Mouse (Mus musculus) midbrain, embryonic 14.5 days (tissue): Measurements from ENCODE around the gene Dnaaf2. TPM values are rescaled to one million over a fixed set of nuclear protein-coding genes. Genes with fewer than 3 reads are reported as not detected.

Experiments
- ATAC-seq: fragments of 200-750 bp; cut with Nextera tagmentation; 2 replicates; pipeline ENCODE4 v1.8.0; 2017; ENCODE audit warnings: moderate number of reproducible peaks, moderate library complexity; ENCODE audit not compliant: low FRiP score, low TSS enrichment
- DNase-seq: peaks from one replicate; pipeline ENCODE4 v3.0.0-alpha.2; 2015
- H3K27ac ChIP-seq: fragments of 300-500 bp; sonication (generic); replicated peaks from 2 replicates; pipeline ENCODE4 v1.5.1; 2014; ENCODE audit warnings: mild to moderate bottlenecking, low read depth, low read length, moderate library complexity
- H3K27me3 ChIP-seq: fragments of 300-500 bp; sonication (generic); 2 replicates; pipeline ENCODE4 v1.6.1; 2014; ENCODE audit warnings: low read length, control low read depth, mixed read lengths; ENCODE audit not compliant: control insufficient read depth, insufficient read depth
- H3K36me3 ChIP-seq: fragments of 300-500 bp; sonication (generic); 2 replicates; pipeline ENCODE4 v1.6.1; 2014; ENCODE audit warnings: low read length, control low read depth; ENCODE audit not compliant: control insufficient read depth, insufficient read depth
- H3K4me1 ChIP-seq: fragments of 300-500 bp; sonication (generic); 2 replicates; pipeline ENCODE4 v1.6.1; 2014; ENCODE audit warnings: mild to moderate bottlenecking, antibody characterized with exemption, low read length, control low read depth; ENCODE audit not compliant: control insufficient read depth, insufficient read depth
- H3K4me2 ChIP-seq: fragments of 300-500 bp; sonication (generic); 2 replicates; pipeline ENCODE4 v1.6.1; 2014; ENCODE audit warnings: mild to moderate bottlenecking, low read length, moderate library complexity
- H3K4me3 ChIP-seq: fragments of 300-500 bp; sonication (generic); replicated peaks from 2 replicates; pipeline ENCODE4 v1.5.1; 2014; ENCODE audit warnings: low read depth, low read length
- H3K9ac ChIP-seq: fragments of 300-500 bp; sonication (generic); replicated peaks from 2 replicates; pipeline ENCODE4 v1.6.1; 2014; ENCODE audit warnings: mild to moderate bottlenecking, low read length, moderate library complexity
- H3K9me3 ChIP-seq: fragments of 300-500 bp; sonication (generic); 2 replicates; pipeline ENCODE4 v1.6.1; 2016; ENCODE audit warnings: low read length, control low read depth, mixed read lengths; ENCODE audit not compliant: control insufficient read depth
- WGBS: fragments of 180-500 bp; shearing (Covaris S2); extraction: QIAGEN DNeasy Blood & Tissue Kit; methylation state at CpG from one replicate; pipeline ENCODE4 v1.1.7; 2014; 5-methylcytosine and 5-hydroxymethylcytosine counted together
- polyA plus RNA-seq: library from polyadenylated mRNA; unstranded; fragments of >200 nt; fragmentation: Nextera tagmentation; extraction: Ambion mirVana; gene quantifications from 2 replicates; pipeline ENCODE4 v1.2.1, GENCODE M21; 2014

The Dnaaf2 gene
- polyA plus RNA-seq, 1 experiment from 2014 or later = 7.6 TPM

DNA sequence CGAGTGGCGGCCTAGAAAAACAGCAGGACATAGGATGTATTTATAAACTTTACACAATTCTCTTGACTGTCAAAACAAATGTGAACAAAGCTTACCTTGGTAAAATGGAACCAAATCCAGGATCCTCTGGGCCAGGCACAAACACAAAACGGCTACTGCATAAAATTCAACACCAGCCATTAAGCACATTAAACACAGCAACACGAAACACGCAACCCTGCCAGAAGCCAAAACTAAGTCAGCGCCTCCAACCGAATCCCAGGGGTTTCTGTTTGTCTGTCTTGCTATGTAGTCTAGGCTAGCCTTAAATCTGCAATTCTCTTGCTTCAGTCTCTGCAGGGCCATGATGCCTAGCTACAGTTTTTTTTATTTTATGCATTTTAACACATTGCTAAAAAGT is 9.7 kb upstream of the Dnaaf2 start:
- Histone ChIP-seq H3K9ac (no peak overlapping the region), H3K4me3 (no peak overlapping the region), H3K4me2 (no peak overlapping the region), H3K4me1 (0 out of 2 replicates have a peak, but pooled peaks cover 2% of the 10 kb centered on the region), H3K36me3 (no peaks in the 10 kb centered on the region), H3K27me3 (no peaks in the 10 kb centered on the region), H3K27ac (no peak overlapping the region), H3K9me3 (no peaks in the 10 kb centered on the region)
- DNase-seq (no peak), ATAC-seq (no peak)
- 91% methylated on average over 7 of the region's 7 CpGs for WGBS

DNA sequence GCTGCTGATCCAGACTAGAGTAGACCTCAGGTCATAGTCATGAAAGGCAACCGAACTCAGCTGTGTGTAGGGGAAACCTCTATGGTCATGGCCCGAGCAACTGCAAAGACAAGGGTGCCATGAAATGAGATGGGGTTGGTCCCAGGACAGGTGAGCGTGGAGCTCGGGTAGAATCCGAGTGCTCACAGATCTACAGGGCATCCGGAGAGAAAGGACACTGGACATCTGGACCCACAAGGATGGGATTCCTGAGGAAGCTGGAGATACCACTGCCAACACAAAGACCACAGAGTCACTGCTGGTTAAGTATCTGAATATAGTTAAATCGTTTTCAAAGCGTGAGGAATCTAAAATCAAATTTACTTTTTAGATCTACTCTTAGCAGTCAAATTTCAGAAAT is 9.2 kb upstream of the Dnaaf2 start:
- Histone ChIP-seq H3K9ac (no peak overlapping the region), H3K4me2 (no peak overlapping the region), H3K9me3 (no peaks in the 10 kb centered on the region), H3K4me1 (0 out of 2 replicates have a peak, but pooled peaks cover 2% of the 10 kb centered on the region), H3K27me3 (no peaks in the 10 kb centered on the region), H3K27ac (no peak overlapping the region), H3K4me3 (no peak overlapping the region), H3K36me3 (0 out of 2 replicates have a peak, but pooled peaks cover under 1% of the 10 kb centered on the region)
- WGBS = 94% methylated on average over 8 of the region's 8 CpGs
- ATAC-seq (no peak), DNase-seq (no peak)

DNA sequence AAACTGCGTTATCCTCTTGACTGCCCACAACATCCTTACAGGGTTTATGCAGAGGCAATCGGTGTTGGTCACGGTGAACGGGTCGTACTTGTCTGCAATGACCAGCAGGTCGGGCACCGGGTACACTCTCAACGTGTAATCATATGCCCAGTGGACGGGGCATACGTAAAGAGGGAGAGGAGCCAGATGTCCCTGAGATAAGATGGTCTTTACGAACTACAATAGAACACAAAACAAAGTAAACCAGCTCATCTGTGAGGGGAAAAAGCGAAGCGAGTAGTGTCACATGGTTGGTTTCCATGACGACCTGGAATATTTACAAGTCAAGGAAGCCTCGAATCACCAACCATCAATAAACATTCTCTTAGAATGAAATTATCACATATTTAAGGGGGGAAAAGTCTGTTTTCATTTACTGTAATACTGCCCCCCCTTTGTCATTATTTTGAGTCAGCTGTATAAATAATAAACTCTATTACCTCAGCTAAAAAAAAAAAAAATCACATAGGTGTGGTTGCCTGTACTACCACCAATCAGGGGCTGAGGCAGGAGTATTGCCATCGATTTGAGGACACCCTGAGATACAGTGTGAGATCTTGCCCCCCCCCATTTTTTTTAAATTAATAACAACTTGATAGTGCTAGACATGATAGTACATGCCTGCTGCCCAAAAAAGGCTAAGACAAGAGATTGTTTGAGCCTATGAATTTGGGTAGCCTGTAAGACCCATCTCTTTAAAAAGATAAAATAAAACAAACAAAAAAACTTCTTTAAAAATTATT is 6.0 kb upstream of the Dnaaf2 start, which contains the start of gene Gm49384:
TSS of gene Gm49384 (minus strand) at position 216 of the 782 bp plus-strand sequence.
- Histone ChIP-seq H3K36me3 (peaks cover 7% of the 10 kb centered on the region), H3K27me3 (no peaks in the 10 kb centered on the region), H3K9ac (no peak within 1 kb of the TSS), H3K9me3 (no peaks in the 10 kb centered on the region), H3K4me1 (peaks cover 2% of the 10 kb centered on the region; the same call in 1 of the 2 replicates), H3K4me3 (no peak within 1 kb of the TSS), H3K27ac (no peak within 1 kb of the TSS), H3K4me2 (peak within 1 kb of the TSS; percentile 24; the same call in 1 of the 2 replicates)
- peak; percentile 79 for DNase-seq
- no peak for ATAC-seq
- 67% methylated on average over 16 of the region's 16 CpGs for WGBS

DNA sequence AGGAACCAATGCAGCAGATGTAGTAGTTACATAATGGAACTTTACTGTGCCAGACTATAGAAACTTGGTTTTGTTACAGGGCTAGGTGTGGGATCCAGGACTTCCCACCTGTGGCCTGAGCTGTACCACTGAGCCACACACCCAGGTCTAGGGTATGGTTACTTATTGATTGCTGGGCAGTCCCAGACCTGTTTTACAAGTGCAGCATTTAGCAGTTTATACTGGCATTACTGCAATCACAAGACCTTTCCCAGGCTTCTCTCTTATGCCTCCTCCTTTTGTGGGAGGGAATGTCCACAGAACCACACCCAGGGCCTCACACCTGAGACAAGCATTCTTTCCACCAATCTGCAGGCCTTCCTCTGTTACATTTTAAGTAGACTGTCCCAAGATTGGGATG is 756 bp upstream of the Dnaaf2 start:
- Histone ChIP-seq H3K4me1 (peaks cover 23% of the 10 kb centered on the region), H3K9ac (no peak overlapping the region; the same call in 1 of the 2 replicates)

DNA sequence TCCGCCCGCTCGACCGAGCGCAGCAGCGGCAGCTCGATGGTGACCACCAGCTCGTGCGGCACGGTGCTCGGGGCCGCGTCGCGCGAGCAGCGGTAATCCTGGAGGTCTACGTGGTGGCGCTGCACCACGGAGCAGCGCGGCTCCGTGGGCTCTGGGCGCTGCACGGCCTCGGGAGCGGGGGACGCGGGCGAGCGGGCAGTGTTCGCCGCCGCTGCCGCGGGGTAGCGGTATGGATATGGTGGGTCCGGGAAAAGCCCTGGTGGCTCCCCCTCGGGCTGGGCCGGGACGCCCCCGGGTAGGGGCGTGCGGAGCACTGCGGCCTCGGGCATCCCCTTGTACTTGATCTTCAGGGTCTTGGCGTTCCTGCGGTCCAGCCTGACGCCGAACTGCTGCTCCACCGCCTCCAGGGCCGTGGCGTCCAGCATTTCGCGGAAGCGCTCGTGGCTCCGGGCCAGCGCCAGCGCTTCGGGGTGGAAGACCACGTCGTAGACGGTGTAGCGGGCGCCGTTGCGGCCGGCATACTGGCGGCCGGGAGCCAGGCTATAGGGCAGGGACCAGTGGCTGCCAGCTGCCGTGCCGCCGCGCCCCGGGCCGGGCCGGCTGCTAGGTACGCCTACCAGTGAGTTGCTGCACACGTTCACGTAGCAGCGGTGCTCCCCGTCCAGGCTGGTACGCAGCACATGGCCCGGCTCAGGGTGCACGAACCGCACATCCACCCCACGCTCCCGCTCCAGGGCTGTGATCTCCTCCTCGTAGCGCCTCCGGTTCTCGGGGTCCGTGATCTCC is 658 bp downstream of the Dnaaf2 start:
- ATAC-seq = peak; percentile 75
- peaks cover 7% of the 10 kb centered on the region for H3K36me3 ChIP-seq

More for the DNA sequence above, 756 bp upstream of the Dnaaf2 start:
- DNase-seq = no peak
- H3K4me2 ChIP-seq = peak overlapping the region; percentile 95
- H3K4me3 ChIP-seq = no peak overlapping the region
- H3K9me3 ChIP-seq = no peaks in the 10 kb centered on the region
- no peak overlapping the region for H3K27ac ChIP-seq
- H3K36me3 ChIP-seq = peaks cover 7% of the 10 kb centered on the region
- no peaks in the 10 kb centered on the region for H3K27me3 ChIP-seq
- ATAC-seq = no peak

DNA sequence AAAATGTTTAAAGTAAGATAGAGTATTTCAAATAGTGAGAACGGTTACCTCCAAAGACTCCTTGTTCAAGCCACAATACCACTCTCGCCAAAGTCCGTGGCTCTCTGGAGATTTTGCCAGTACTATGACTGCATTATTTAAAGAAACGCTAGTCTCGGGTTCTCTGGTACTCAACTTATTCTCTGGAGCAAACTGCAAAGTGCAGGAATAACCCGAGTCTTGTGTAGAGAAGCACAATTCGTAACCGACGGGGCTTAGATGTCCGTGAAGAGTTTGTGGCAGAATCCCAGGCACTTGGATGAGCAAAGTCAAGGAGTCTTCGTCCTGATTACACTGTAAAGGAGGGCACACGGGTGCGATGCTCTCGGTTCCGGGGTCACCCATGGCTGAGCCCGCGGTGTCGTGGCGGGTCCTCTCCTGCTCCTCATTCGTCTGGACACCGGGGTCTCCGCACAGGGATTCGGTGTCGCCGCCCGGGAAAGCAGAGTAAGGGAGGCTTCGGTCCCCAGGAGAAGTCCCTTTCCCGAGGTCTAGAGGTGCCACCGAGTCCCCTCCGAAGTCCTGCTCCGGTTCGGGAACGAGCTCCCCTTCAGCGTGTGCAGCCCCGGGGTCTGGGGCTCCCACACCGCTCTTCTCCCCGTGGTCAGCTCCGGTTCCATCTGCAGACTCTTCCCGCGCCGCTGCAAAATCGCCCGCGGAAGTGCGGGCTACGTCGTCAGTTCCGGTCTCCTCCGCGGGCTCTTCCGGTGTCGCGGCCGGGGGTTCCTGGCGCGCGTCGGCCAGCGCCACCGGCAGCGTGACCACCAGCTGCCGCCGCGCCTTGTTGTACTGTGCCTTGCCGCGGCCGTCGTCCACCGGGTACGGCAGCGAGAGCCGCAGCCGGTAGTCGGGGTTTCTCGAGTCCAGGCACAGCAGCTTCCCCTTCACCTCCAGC is 1.5 kb downstream of the Dnaaf2 start, which contains the start of gene Gm49383:
TSS of gene Gm49383 (minus strand) at position 661 of the 934 bp plus-strand sequence.
- Histone ChIP-seq H3K27me3 (no peaks in the 10 kb centered on the region), H3K4me1 (peaks cover 21% of the 10 kb centered on the region), H3K4me3 (peak within 1 kb of the TSS; percentile 95), H3K4me2 (peak within 1 kb of the TSS; percentile 95), H3K9me3 (no peaks in the 10 kb centered on the region), H3K9ac (peak within 1 kb of the TSS; percentile 82), H3K27ac (peak within 1 kb of the TSS; percentile 93), H3K36me3 (peaks cover 4% of the 10 kb centered on the region)
- under 1% methylated on average over 75 of the region's 75 CpGs for WGBS
- DNase-seq (peak; percentile 93), ATAC-seq (peak; percentile 87)

More for the DNA sequence above, 658 bp downstream of the Dnaaf2 start:
- no peaks in the 10 kb centered on the region for H3K27me3 ChIP-seq
- under 1% methylated on average over 94 of the region's 94 CpGs for WGBS
- peak overlapping the region; percentile 82 for H3K9ac ChIP-seq
- peak; percentile 62 for DNase-seq
- H3K4me2 ChIP-seq = peak overlapping the region; percentile 95
- peak overlapping the region; percentile 93 for H3K27ac ChIP-seq
- peaks cover 21% of the 10 kb centered on the region for H3K4me1 ChIP-seq
- H3K4me3 ChIP-seq = peak overlapping the region; percentile 95
- H3K9me3 ChIP-seq = no peaks in the 10 kb centered on the region

DNA sequence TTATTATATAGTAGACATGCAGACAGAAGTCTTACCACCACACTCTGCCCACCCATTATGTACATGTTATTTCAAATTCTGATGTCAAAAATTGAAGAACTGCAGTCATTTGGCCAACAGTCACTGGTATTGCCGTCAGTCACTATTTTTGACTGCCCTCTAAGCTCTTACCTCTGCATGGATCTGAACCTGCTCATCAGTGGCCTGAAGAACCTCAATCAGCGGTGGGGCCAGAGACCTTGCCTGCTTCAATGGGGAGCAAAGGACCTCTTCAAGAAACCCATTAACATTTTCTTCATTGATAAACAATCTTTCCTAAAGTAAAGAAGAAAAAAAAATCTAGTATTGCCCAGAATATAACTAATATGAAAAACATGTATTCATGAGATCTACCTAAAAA is 5.6 kb downstream of the Dnaaf2 start:
- DNase-seq (no peak), ATAC-seq (no peak)
- Histone ChIP-seq H3K4me3 (no peak overlapping the region), H3K9me3 (no peaks in the 10 kb centered on the region), H3K4me1 (peaks cover 13% of the 10 kb centered on the region), H3K4me2 (no peak overlapping the region), H3K27ac (no peak overlapping the region), H3K27me3 (no peaks in the 10 kb centered on the region), H3K36me3 (peaks cover 21% of the 10 kb centered on the region), H3K9ac (no peak overlapping the region)
- 92% methylated on average over 2 of the region's 2 CpGs for WGBS

DNA sequence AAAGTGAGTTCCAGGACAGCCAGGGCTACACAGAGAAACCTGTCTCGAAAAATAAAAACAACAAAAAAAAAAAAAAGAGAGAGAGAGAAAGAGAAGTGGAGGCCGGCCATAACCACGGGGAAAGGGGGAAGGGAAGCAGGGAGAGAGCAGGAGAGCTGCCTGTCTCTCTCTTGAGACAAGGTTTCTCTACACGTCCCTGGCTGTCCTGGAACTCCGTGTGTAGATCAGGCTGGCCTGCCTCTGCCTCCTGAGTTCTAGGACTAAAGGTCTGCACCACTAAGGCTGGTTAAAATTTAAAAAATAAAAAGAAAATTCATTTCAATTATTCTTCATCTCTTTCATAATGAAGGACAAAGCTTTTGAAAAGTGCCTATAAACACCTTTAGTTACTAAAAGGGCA is 6.8 kb downstream of the Dnaaf2 start:
- H3K4me2 ChIP-seq = no peak overlapping the region
- H3K27ac ChIP-seq = no peak overlapping the region
- no peak for ATAC-seq
- H3K9ac ChIP-seq = no peak overlapping the region
- H3K27me3 ChIP-seq = no peaks in the 10 kb centered on the region
- DNase-seq = no peak
- WGBS = 95% methylated on average over 5 of the region's 5 CpGs
- peaks cover 14% of the 10 kb centered on the region for H3K4me1 ChIP-seq
- H3K4me3 ChIP-seq = no peak overlapping the region
- H3K36me3 ChIP-seq = peaks cover 21% of the 10 kb centered on the region
- H3K9me3 ChIP-seq = no peaks in the 10 kb centered on the region
